Mouse (Mus musculus) hindbrain, postnatal 0 days (tissue): ENCODE data around the gene Pdxp. TPM values are rescaled to one million over a fixed set of nuclear protein-coding genes. Genes with fewer than 3 reads are reported as not detected.

Experiments used
- ATAC-seq: fragments of 200-750 bp; cut with Nextera tagmentation; 2 replicates; pipeline ENCODE4 v1.8.0; 2017; ENCODE audit warnings: mild to moderate bottlenecking, moderate TSS enrichment, moderate library complexity
- DNase-seq: peaks from one replicate; pipeline ENCODE4 v3.0.0-alpha.2; 2015; ENCODE audit warnings: low spot score
- H3K27ac ChIP-seq: fragments of 300-500 bp; sonication (generic); 2 replicates; pipeline ENCODE4 v1.5.1; 2014; ENCODE audit warnings: mild to moderate bottlenecking
- H3K27me3 ChIP-seq: fragments of 300-500 bp; sonication (generic); 2 replicates; pipeline ENCODE4 v1.6.1; 2014; ENCODE audit warnings: low read length, mixed read lengths; ENCODE audit not compliant: insufficient read depth
- H3K36me3 ChIP-seq: fragments of 300-500 bp; sonication (generic); 2 replicates; pipeline ENCODE4 v1.6.1; 2014; ENCODE audit warnings: low read length, mixed read lengths; ENCODE audit not compliant: insufficient read depth
- H3K4me1 ChIP-seq: fragments of 300-500 bp; sonication (generic); 2 replicates; pipeline ENCODE4 v1.6.1; 2014; ENCODE audit warnings: antibody characterized with exemption, low read length, mixed read lengths; ENCODE audit not compliant: insufficient read depth
- H3K4me2 ChIP-seq: fragments of 300-500 bp; sonication (generic); 2 replicates; pipeline ENCODE4 v1.6.1; 2014; ENCODE audit warnings: low read depth, mild to moderate bottlenecking, low read length, moderate library complexity, mixed read lengths
- H3K4me3 ChIP-seq: fragments of 300-500 bp; sonication (generic); 2 replicates; pipeline ENCODE4 v1.5.1; 2014; ENCODE audit warnings: low read length
- H3K9ac ChIP-seq: fragments of 300-500 bp; sonication (generic); replicated peaks from 2 replicates; pipeline ENCODE4 v1.6.1; 2014; ENCODE audit warnings: mild to moderate bottlenecking, low read length, moderate library complexity, mixed read lengths
- H3K9me3 ChIP-seq: fragments of 300-500 bp; sonication (generic); 2 replicates; pipeline ENCODE4 v1.6.1; 2016; ENCODE audit warnings: low read length, mixed read lengths
- CTCF ChIP-seq: IDR thresholded peaks from 2 replicates; pipeline ENCODE4 v1.5.1; 2016; ENCODE audit warnings: antibody characterized with exemption, control low read depth, low read depth
- WGBS: fragments of 180-500 bp; shearing (Covaris S2); extraction: QIAGEN DNeasy Blood & Tissue Kit; methylation state at CpG from one replicate; pipeline ENCODE4 v1.1.7; 2014; 5-methylcytosine and 5-hydroxymethylcytosine counted together
- polyA plus RNA-seq: library from polyadenylated mRNA; unstranded; fragments of >200 nt; fragmentation: Nextera tagmentation; extraction: Ambion mirVana; gene quantifications from 2 replicates; pipeline ENCODE4 v1.2.1, GENCODE M21; 2015
- total RNA-seq: library from RNA; depleted of rRNA; stranded (reverse); fragments of >200 nt; gene quantifications from 2 replicates; pipeline ENCODE4 v1.2.3, GENCODE M21; 2014

Pdxp gene
- total and polyA plus RNA-seq, 2 experiments from 2014 or later, result 141 to 300 TPM

DNA sequence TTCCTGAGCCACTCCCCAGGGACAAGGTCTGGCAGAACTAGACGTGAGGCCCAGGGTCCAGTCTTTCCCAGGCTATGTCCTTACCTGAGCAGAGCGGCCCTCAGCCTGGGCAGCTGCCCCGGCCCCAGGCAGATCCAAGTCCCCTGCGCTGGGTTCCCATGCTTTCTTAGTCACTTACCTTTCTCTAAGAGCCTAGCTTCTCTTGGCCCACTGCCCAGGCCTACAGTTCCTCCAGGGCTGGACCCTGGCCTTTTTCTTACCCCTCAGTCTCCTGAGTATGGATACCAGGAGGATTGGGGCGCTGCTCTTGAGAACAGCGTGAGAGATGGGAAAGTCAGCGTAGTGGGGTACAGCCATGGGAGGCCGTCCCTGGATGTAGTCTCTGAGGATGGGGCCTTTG, 33.3 kb upstream of the Pdxp start:
- no peak for ATAC-seq
- WGBS, result 92% methylated on average over 8 of the region's 8 CpGs

DNA sequence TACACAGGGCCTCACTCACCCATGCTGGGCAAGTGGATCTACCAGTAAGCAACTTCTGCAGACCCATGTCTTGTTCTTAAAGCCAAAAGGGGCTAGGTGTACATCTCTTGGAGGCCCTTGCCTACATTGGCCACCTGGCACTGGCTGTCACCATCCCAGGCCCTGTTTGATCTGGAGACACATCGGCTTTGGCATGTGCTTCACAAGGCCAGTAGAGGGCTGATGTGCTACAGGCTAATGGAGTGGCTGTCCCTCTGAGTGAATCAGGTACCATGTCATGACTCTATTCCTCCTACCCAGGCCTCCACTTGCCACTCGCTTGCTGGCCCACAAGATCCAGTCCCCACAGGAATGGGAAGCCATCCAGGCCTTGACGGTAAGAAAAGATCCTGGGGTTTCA, 31.9 kb upstream of the Pdxp start:
- ATAC-seq (no peak), DNase-seq (no peak)
- Histone ChIP-seq H3K27ac (no peak overlapping the region), H3K9ac (no peak overlapping the region), H3K9me3 (no peaks in the 10 kb centered on the region), H3K4me2 (no peak overlapping the region), H3K27me3 (no peaks in the 10 kb centered on the region), H3K36me3 (peaks cover 37% of the 10 kb centered on the region), H3K4me3 (no peak overlapping the region), H3K4me1 (no peaks in the 10 kb centered on the region)
- 77% methylated on average over 3 of the region's 3 CpGs for WGBS
- no peak; the same call in 1 of the 2 replicates for TF ChIP-seq CTCF

More for the DNA sequence above, 33.3 kb upstream of the Pdxp start:
- H3K9me3 ChIP-seq, result no peaks in the 10 kb centered on the region
- peaks cover 26% of the 10 kb centered on the region for H3K36me3 ChIP-seq
- H3K4me2 ChIP-seq, result no peak overlapping the region
- TF ChIP-seq CTCF, result no peak
- H3K4me1 ChIP-seq, result no peaks in the 10 kb centered on the region
- no peak overlapping the region for H3K9ac ChIP-seq
- H3K27ac ChIP-seq, result no peak overlapping the region
- no peak overlapping the region for H3K4me3 ChIP-seq
- H3K27me3 ChIP-seq, result no peaks in the 10 kb centered on the region
- DNase-seq, result no peak

DNA sequence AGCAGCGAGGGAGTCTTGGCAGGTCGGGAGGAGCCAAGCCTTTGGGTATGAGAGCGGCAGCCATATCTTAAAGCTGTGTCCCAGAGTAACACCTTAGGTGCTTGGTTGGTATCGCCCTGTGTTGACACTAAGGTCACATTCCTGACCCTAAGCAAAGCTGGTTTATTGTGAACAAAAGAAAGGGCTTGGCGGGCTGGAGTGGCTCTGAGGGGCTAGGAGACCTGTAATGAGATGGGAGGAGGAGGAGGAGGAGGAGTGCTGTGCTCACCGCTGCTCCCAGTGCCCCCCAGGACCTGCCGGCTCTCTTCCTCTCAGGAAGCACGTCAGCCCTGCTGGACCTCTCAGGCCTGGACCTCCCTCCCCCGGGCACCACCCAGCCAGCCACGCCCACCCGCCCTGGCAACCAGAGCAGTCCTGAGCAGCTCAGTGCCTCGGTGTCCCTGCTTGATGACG, 24.3 kb upstream of the Pdxp start:
- no peak overlapping the region for H3K27ac ChIP-seq
- H3K4me2 ChIP-seq, result no peak overlapping the region
- peaks cover 60% of the 10 kb centered on the region for H3K36me3 ChIP-seq
- TF ChIP-seq CTCF, result no peak
- DNase-seq (no peak), ATAC-seq (0 out of 2 replicates have a peak, but pooled peaks have one; percentile 18)
- H3K4me3 ChIP-seq, result no peak overlapping the region
- 21% methylated on average over 11 of the region's 13 CpGs for WGBS
- 0 out of 2 replicates have a peak overlapping the region, but pooled peaks have one; percentile 5 for H3K9ac ChIP-seq
- no peaks in the 10 kb centered on the region for H3K27me3 ChIP-seq
- no peaks in the 10 kb centered on the region for H3K4me1 ChIP-seq
- H3K9me3 ChIP-seq, result no peaks in the 10 kb centered on the region

DNA sequence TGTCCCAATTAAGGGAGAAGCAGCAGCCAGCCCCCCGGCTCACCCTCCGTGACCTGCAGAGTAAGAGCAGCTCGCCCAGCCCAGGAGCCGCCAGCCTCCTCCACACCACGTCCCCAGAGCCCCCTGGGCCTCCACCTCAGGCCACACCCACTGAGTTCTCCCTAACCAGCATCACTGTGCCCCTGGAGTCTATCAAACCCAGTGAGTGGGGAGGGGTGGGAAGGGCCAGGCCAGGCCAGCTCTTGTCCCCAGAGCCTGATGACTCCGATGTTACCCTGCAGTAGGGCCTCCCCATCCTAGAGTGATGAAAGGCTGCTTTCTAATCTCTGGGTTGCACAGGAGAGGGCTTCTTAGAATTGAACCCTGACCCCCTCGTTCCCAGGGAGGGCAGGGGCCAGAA, 21.3 kb upstream of the Pdxp start:
- Histone ChIP-seq H3K4me3 (no peak overlapping the region), H3K4me1 (no peaks in the 10 kb centered on the region), H3K27ac (no peak overlapping the region), H3K27me3 (no peaks in the 10 kb centered on the region), H3K9me3 (no peaks in the 10 kb centered on the region), H3K4me2 (no peak overlapping the region), H3K36me3 (peaks cover 39% of the 10 kb centered on the region), H3K9ac (no peak overlapping the region)
- 82% methylated on average over 7 of the region's 7 CpGs for WGBS
- no peak for TF ChIP-seq CTCF
- ATAC-seq (no peak), DNase-seq (no peak)

DNA sequence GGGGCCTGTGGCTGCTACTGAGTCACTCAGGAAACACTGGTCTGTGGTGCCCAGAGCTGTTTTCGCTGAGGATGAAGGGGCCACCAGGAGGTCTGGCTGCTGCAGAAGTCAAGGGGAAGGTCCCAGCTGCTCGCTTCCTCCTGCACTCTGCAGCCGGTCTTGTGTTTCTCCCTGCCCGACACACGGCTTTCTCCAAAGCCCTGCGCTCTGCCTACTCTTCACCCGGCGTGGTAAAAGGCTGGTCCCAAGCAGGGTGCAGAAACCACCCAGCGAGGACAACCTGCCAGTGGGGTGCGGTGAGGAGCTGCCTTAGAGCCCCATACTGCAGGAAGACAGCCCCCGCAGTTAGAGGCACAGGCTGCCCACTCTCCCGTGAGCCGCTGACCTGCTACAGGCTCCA, 19.0 kb upstream of the Pdxp start:
- no peak overlapping the region for H3K27ac ChIP-seq
- H3K9ac ChIP-seq, result no peak overlapping the region
- ATAC-seq (no peak), DNase-seq (no peak)
- H3K36me3 ChIP-seq, result peaks cover 27% of the 10 kb centered on the region
- no peaks in the 10 kb centered on the region for H3K27me3 ChIP-seq
- WGBS, result 73% methylated on average over 13 of the region's 13 CpGs
- no peak overlapping the region for H3K4me3 ChIP-seq
- H3K4me2 ChIP-seq, result no peak overlapping the region
- H3K9me3 ChIP-seq, result no peaks in the 10 kb centered on the region
- no peak for TF ChIP-seq CTCF
- no peaks in the 10 kb centered on the region for H3K4me1 ChIP-seq

DNA sequence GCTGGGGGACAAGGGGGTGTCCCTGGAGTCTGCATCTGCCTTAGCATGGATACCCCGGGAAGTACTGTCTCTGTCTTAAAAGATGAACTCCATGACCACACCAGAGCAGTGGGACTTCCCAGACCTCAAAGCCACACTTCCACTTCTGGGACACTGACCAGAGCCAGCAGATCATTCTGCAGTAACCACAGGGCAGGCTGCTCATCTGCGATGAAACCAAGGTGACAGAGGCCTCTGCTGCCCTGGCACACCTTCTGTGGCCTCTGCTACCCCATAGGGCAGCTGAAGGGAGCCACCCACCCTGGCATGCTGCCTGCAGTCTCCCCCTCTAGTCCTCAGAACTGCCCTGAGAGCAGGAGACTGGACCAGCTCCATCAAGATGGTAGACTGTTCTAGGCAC, 18.0 kb upstream of the Pdxp start:
- H3K36me3 ChIP-seq, result peaks cover 27% of the 10 kb centered on the region
- H3K27ac ChIP-seq, result no peak overlapping the region
- H3K4me1 ChIP-seq, result peaks cover 9% of the 10 kb centered on the region; the same call in 1 of the 2 replicates
- H3K9ac ChIP-seq, result no peak overlapping the region
- DNase-seq (no peak), ATAC-seq (no peak)
- H3K27me3 ChIP-seq, result 0 out of 2 replicates have a peak, but pooled peaks cover 3% of the 10 kb centered on the region
- H3K4me3 ChIP-seq, result no peak overlapping the region
- 85% methylated on average over 2 of the region's 2 CpGs for WGBS
- TF ChIP-seq CTCF, result no peak
- H3K4me2 ChIP-seq, result no peak overlapping the region
- H3K9me3 ChIP-seq, result no peaks in the 10 kb centered on the region

DNA sequence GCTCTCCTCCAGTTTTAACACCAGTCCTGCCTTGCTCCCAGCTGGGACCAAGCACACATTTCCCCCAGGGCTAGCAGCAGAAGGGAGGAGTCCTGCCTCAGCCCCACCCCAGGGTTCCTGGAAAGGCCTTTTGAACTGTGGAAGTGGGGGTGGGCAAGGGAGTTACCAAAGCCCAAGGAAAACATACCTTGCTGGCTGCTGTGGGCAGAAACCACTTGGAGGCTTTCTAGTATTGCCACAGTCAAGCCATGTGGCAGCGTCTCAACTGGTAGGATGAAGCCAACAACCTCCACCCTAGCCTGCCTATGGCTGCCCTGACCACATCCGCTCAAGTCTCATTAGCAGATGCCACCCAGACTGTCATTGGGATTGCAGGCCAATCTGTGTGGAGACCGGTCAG, 17.6 kb upstream of the Pdxp start:
- peaks cover 23% of the 10 kb centered on the region for H3K36me3 ChIP-seq
- H3K4me1 ChIP-seq, result peaks cover 10% of the 10 kb centered on the region; the same call in 1 of the 2 replicates
- no peaks in the 10 kb centered on the region for H3K9me3 ChIP-seq
- no peak for DNase-seq
- no peak for TF ChIP-seq CTCF
- no peak overlapping the region for H3K4me2 ChIP-seq
- H3K27me3 ChIP-seq, result 0 out of 2 replicates have a peak, but pooled peaks cover 3% of the 10 kb centered on the region
- WGBS, result 86% methylated on average over 3 of the region's 3 CpGs
- ATAC-seq, result no peak
- no peak overlapping the region for H3K9ac ChIP-seq
- H3K27ac ChIP-seq, result no peak overlapping the region
- no peak overlapping the region for H3K4me3 ChIP-seq
